Mouse (Mus musculus) neural tube, embryonic 10.5 days (tissue): Measurements from ENCODE around the gene Tbl1xr1.

Experiments used
- DNase-seq: peaks from one replicate; pipeline ENCODE4 v3.0.0-alpha.2; 2017; ENCODE audit warnings: low spot score; ENCODE audit errors: extremely low spot score

The Tbl1xr1 gene

DNA sequence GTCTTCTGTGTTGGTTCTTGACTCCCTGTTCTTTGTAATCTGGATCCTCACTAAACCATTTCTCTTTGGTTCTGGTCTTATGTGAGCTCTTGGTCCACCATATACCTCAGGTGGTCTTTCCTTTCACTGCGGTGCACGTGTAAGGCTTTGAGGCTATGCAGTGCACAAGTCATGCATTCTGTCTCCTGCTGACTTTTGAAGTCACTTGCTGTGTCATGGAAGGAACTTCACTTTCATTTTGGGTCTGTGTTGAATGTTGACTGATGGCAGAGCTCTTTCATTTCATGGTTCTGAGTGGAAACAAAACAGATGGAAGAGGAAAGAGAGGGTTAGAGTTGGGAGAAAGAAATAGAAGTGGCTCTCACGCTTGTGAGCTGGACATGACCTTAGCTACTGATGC, 13.4 kb downstream of the Tbl1xr1 start:
- no peak for DNase-seq

DNA sequence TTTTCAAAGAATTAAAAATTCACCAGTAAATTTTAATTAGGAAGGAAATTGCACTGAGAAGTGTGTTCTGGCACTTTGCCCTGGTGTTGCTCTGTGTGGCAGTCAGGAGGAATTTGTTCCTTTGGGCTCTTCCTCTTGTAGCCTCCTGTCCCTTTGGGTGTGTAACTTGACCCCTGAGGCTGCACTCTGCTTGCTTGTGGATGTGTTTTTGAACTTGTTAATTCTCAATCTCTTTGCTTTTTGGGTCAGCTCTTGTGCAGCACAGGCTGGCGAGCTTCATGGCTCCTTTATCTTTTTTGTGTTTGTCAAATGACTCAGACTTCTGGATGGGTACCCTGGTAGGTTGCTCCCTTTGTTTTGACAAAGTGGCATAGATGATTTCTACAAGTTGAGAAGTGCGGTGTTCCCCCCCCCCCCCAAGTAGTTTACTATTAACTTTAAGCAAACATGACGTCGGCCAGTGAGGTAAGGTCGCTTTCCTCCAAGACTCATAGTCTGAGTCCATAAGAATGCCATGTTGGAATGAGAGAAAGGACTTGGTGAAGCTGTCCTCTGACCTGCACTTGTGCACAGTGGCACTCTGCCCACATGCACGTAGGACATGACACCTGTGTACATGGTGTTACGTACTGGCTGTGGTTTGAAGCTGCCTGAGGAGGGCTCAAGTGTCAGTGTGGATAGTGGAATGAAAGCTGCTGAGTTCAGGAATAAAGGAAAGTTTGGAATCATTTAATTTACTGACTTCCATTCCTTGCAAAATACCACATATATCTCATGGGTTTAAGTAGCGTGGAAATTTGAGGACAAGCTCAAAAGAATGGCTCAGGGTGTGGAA, 14.2 kb downstream of the Tbl1xr1 start:
- no peak for DNase-seq

DNA sequence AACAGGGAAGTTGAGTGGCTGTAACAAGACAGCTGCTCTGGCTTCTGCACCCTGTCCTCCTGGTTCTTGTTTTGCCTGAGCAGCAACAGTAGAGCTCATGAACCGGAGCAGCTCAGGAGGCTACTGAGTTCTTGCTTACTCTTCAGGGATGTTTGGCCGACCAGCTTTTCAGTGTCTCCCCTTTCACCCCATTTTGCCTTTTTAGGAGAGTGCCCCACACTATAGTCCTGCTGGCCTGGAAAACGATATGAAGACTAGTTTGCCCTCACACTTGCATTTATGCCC, 14.8 kb downstream of the Tbl1xr1 start:
- no peak for DNase-seq

- DNase-seq: no peak
Observed at GRCm38 (mm10) chr3:22091681-22092080, 15.2 kb downstream of the Tbl1xr1 start.

DNA sequence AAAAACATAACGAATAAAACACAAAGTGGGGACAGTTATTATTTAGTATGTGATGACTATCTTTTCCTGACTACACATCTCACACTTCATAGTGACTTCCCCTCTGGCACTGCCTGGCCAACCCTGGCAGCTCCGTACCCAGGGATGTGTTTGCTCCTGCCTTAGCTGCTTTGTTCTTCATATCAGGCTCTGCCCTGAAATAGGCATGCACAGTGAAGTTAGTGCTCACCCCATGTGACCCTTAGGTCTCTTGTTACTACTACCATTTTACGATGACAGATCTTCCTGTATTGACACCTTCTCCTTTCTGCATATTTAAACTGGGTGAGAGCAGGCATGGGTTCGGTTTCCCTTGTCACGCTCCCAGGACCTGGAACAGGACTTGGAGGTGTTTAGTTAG, 16.3 kb downstream of the Tbl1xr1 start:
- DNase-seq: no peak

DNA sequence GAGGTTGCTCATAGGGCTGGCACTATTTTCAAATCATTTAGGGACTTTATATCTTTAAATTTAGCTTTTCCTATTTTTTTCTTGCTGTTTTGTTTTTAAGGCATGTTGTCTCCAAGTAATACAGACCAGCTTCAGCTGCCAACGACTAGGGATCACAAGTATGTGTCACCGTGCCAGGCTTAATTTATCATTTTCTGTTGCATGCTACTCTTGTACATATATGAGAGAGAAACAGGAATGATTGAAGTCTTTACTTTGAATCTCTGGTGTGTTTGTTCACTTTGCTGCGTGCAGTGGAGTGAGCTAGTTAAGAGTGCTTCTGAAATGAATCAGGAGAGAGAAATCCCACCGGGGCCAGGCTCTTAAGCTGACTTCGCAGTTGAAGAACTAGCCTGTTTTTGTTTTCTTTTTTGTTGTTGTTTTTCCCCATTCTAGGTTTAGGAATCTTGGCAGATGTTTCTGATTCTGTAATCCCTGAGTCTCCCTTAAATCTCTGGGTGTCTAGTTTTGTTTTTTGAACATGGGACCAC, 27.6 kb downstream of the Tbl1xr1 start:
- no peak for DNase-seq

DNA sequence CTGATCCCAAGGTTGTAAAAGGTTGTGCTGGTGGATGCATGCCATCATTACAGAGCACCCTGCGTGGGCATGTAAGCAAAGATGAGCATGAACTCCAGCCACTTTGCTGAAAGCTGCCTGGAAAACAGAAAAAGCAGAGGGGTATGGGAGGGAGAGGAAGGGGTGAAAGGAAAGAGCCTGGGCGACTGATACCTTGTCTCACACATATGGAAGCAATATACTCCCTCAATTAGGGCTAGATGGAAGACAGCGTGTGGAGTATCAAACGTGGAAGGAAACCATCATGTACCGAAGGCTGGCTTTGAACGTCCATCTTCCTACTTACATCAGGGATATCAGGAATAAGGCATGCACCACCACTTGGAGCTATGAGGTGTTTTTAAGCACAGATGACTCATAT, 29.0 kb downstream of the Tbl1xr1 start:
- no peak for DNase-seq

DNA sequence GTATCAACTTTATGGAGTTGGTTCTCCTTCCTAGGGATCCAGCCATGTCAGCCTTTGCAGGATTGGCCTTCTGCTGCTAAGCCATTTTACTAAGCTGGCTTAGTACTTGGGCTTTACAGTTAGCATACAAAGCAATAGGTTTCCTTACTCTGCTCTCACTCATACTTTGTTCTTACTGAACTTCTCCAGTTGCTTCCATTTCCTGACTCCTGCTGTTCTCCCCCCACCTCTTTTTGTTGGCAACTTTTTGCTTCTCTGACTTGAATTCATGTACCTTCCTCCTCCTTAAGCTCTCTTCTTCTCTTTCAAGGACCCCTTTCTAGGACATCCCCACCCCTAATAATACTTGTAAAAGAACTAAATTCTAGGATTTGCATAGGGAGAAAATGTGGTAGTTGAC, 31.6 kb downstream of the Tbl1xr1 start:
- no peak for DNase-seq

DNA sequence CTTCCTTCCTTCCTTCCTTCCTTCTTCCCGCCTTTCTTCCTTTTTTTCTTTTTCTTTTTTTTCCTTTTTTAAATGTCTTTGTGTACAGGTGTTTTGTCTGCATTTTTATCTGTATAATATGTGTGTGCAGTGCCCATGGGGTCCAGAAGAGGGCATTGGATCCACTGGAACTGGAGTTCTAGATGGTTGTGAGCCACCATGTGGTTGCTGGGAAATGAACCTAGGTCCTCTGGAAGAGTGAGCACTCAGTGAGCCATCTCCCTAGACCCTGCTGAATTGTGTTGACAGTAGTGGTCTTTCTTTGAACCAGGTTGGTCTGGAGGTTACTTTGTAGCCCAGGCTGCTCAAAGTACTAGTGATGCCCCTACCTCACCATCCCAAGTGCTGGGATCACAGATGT, 33.2 kb downstream of the Tbl1xr1 start:
- no peak for DNase-seq

DNA sequence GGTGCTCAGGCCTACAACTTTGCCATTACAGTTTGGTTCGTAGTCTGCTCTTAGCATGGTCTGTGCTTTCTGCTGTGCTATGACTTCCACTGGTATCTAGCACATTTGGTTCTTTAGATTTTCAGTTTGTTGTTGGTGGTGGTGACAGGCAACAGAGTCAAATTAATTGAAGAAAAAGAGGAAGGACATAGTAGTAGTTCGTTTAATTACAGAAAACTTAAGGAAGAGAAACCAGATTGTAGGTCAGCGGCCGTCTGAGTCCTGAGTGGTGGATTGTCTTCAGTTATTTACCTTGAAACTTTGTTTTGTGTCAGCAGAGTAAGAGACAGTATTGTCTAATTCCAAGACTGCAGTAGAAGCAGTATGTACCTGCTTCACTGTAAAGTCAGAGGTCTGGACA, 37.3 kb downstream of the Tbl1xr1 start:
- DNase-seq: no peak

GRCm38 (mm10) chr3:22115221-22115620, 38.8 kb downstream of the Tbl1xr1 start:
- DNase-seq: no peak

GRCm38 (mm10) chr3:22115678-22116077, 39.2 kb downstream of the Tbl1xr1 start:
- DNase-seq: no peak

DNA sequence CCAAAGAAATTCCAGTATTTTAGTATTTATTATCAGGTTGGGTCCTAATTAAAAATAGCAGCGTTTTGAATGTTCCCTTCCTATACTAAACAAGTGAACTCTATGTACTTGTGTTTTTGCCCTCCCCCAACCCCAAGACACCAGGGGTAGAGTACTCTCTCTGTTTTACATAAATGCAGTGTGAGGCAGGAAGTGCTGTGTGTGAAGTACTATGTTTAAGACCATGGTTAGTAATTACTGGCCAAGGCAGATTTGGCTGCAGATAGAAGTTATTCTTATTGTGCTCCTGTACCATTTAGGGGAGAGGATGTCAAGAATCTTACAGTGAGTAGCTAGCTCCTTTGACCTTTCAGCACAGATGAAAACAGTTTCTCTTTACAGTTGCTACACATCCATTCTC, 39.7 kb downstream of the Tbl1xr1 start:
- DNase-seq: no peak

GRCm38 (mm10) chr3:22121741-22122140, 45.3 kb downstream of the Tbl1xr1 start:
- no peak for DNase-seq

DNA sequence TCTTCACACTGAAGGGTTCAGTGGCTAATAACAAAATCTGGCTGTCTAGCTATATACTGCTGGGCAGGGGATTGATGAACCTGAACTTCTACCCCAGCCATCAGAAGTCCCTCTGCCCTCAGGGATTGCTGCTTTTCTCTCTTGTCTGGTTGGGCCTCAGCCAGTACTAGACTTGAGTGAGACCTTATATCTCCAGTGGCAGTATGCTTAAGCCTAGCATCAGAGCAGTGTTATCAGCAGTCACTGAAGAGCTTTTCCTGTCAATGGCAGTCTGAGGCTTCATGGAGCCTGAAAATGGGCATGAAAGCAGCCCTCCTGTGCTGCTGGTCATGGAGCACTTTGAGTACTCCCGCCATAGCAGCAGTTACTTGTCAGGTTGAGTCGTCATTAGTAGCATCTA, 46.7 kb downstream of the Tbl1xr1 start:
- no peak for DNase-seq

DNA sequence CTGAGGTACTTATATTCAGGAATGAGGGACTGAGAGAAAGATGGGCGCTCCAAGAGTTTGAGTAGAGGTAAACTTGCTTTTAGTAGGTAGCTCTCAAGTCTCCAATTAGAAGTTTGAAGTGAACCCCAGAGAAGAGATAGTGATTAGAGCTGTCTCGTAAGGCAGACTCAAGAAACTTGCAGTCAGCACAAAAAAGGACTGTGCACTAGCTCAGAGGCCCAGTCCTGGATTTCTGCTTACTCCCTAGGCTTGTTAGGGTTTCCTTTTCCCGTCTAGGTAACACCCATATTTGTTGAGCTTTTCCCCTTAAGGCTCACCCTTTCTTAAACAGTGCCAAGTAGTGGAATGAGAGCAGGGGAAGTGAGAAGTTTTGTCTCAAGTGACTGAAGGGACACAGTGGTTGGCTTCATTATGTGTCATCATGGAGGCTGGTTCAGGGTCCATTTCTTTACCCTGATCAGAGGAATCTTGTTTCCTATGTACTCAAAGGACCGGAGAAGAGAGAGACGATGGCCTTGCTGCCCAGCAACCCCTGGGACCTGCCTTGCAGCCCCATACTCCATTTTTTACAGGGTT, 49.9 kb downstream of the Tbl1xr1 start:
- no peak for DNase-seq

- DNase-seq: no peak
Observed at GRCm38 (mm10) chr3:22131277-22131676, 54.8 kb downstream of the Tbl1xr1 start.

DNA sequence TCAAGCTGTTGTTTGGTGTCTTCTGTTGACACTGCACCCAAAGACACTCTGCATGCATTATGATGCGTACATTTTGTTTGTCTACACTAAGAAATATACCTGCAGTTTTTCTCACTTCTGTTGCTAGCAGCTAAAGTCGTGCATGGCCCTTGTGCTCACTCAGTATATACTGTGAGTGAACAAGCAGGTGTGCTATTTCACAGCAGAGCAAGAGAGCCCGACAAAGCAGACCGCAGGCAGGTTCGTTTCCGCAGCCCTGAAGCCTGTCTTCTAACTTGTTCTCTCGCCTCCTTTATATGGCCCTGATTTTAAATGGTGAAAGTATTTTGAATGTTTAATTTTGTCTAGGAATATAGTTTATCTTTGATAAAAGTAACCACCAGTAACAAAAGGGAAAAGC, 57.2 kb downstream of the Tbl1xr1 start:
- DNase-seq: peak; percentile 5

- DNase-seq: no peak
Observed at GRCm38 (mm10) chr3:22137793-22138579, 61.5 kb downstream of the Tbl1xr1 start.

- DNase-seq: no peak
Observed at GRCm38 (mm10) chr3:22138580-22139099, 62.2 kb downstream of the Tbl1xr1 start.

- no peak for DNase-seq
Observed at GRCm38 (mm10) chr3:22140111-22140658, 63.7 kb downstream of the Tbl1xr1 start.
